19 mouse cellular contexts compared by ENCODE assay signal in the genomic region with DNA sequence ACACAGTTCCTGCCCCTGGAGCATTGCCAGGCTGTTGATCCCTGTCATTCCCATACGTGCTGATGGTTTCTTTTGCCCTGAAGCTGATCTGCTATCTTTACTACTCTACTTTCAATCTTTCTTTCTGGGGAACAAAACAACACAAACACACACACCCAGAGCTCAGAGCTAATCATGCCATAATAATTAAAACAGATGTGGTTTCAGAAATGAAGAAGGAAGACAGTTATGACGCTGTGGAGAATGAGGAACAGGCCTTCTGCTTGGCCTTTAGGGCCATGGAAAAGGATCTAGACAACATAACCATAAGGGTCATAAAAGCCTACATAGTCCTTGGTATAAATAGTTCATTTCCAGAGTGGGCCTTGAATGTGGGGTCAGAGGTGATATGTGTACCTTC. TPM values are rescaled to one million over a fixed set of nuclear protein-coding genes. Genes with fewer than 3 reads are reported as not detected.
DNase-seq lines count a peak whose midpoint lies in the region; ATAC-seq and TF ChIP-seq lines count a peak whose summit lies in the region.
"Had no signal": no experiment of that assay in that cellular context is flagged by ENCODE, and none has a peak within 500 bp of the region (broad histone marks: within the 10 kb centered on the region; RNA-seq: fewer than 3 reads in every experiment).

No protein-coding gene starts in this region.

- H3K9ac ChIP-seq in liver, adult 2 months (ENCODE audit: low read depth, low read length): no peak overlapping the region
- H3K9ac ChIP-seq in liver, embryonic 11.5 days (ENCODE audit: low read depth, low read length): no peak overlapping the region
- H3K9ac ChIP-seq: forebrain, embryonic 13.5 days; forebrain, postnatal 0 days; heart, embryonic 12.5 days; hindbrain, embryonic 12.5 days had no signal

- no peak for ATAC-seq in liver, embryonic 11.5 days (replicated peaks; ENCODE audit: low FRiP score)
- ATAC-seq in common myeloid progenitor, adult 5-6 weeks (replicated peaks; ENCODE audit: low read depth, poor library complexity, severe bottlenecking): peak; percentile 64
- ATAC-seq in megakaryocyte, adult 5-6 weeks (ENCODE audit: poor library complexity, severe bottlenecking): peak; percentile 67
- ATAC-seq: CD4-positive, CD25-positive, alpha-beta regulatory T cell, adult 4 months; forebrain, embryonic 13.5 days; forebrain, postnatal 0 days; hindbrain, embryonic 16.5 days had no signal

- TF ChIP-seq POLR2A in liver, adult 2 months (IDR thresholded peaks at IDR 0.05; ENCODE audit: extremely low read depth, insufficient read depth, low read length): no peak

- no peaks in the 10 kb centered on the region for H3K36me3 ChIP-seq in liver, adult 2 months (ENCODE audit: control insufficient read depth, insufficient read depth, low read length)
- H3K36me3 ChIP-seq in liver, embryonic 11.5 days (ENCODE audit: control insufficient read depth, insufficient read depth, low read length): no peaks in the 10 kb centered on the region
- H3K36me3 ChIP-seq: embryonic facial prominence, embryonic 10.5 days; G1E; heart, embryonic 12.5 days; hindbrain, embryonic 12.5 days had no signal

- no peaks in the 10 kb centered on the region for H3K9me3 ChIP-seq in liver, embryonic 11.5 days (ENCODE audit: control insufficient read depth, low read length)
- H3K9me3 ChIP-seq: embryonic facial prominence, embryonic 10.5 days; forebrain, embryonic 13.5 days; G1E; heart, embryonic 12.5 days; hindbrain, embryonic 12.5 days had no signal

- H3K79me2 ChIP-seq in liver, adult 2 months (ENCODE audit: control insufficient read depth, insufficient read depth, low read length): no peaks in the 10 kb centered on the region

- no peak overlapping the region for H3K4me3 ChIP-seq in liver, adult 2 months (ENCODE audit: insufficient read depth, low read depth, low read length)
- H3K4me3 ChIP-seq in liver, embryonic 11.5 days (ENCODE audit: low read depth, low read length): no peak overlapping the region
- H3K4me3 ChIP-seq: embryonic facial prominence, embryonic 10.5 days; forebrain, embryonic 13.5 days; heart, embryonic 12.5 days; hindbrain, embryonic 12.5 days had no signal

- no peaks in the 10 kb centered on the region for H3K4me1 ChIP-seq in liver, adult 2 months (ENCODE audit: control insufficient read depth, insufficient read depth, low read length)
- H3K4me1 ChIP-seq in liver, embryonic 11.5 days (replicated peaks; ENCODE audit: control insufficient read depth, insufficient read depth, low read length): no peaks in the 10 kb centered on the region
- H3K4me1 ChIP-seq: embryonic facial prominence, embryonic 10.5 days; forebrain, embryonic 13.5 days; heart, embryonic 12.5 days; hindbrain, embryonic 12.5 days had no signal

- no peaks in the 10 kb centered on the region for H3K27me3 ChIP-seq in liver, adult 2 months (ENCODE audit: control insufficient read depth, insufficient read depth, low read length)
- H3K27me3 ChIP-seq in liver, embryonic 11.5 days (replicated peaks; ENCODE audit: control insufficient read depth, insufficient read depth, low read length): no peaks in the 10 kb centered on the region
- H3K27me3 ChIP-seq: forebrain, embryonic 13.5 days; heart, embryonic 12.5 days; hindbrain, embryonic 12.5 days had no signal

- H3K27ac ChIP-seq in liver, adult 2 months (replicated peaks; ENCODE audit: insufficient read depth, low read depth, low read length): no peak overlapping the region
- H3K27ac ChIP-seq in liver, embryonic 11.5 days (ENCODE audit: low read depth, low read length): no peak overlapping the region
- H3K27ac ChIP-seq: embryonic facial prominence, embryonic 10.5 days; forebrain, embryonic 13.5 days; hindbrain, embryonic 12.5 days had no signal

- no peak for TF ChIP-seq CTCF in liver, adult 2 months (IDR thresholded peaks at IDR 0.05; ENCODE audit: low read depth, low read length)

- WGBS in liver, adult 2 months: 78% methylated on average over 2 of the region's 2 CpGs
- WGBS in liver, embryonic 11.5 days: 74% methylated on average over 2 of the region's 2 CpGs

- peak; percentile 11 to 26 for DNase-seq in cerebellum, postnatal 10 days
- no peak for DNase-seq in cerebellum, postnatal 36 days
- peak; percentile 13 for DNase-seq in liver, adult 2 months (ENCODE audit: extremely low read depth, low read depth, low spot score)
- DNase-seq in liver, embryonic 11.5 days (ENCODE audit: low spot score): no peak
- no peak for DNase-seq in gastrocnemius, postnatal 10 days
- DNase-seq in retina, postnatal 1 day: no peak
- DNase-seq: adrenal gland, adult 8-10 months; B cell, adult 2 months; forebrain, postnatal 0 days; heart, postnatal 36 days had no signal

- H3K4me2 ChIP-seq in liver, embryonic 11.5 days: no peak overlapping the region
- H3K4me2 ChIP-seq: forebrain, embryonic 13.5 days; heart, embryonic 12.5 days; hindbrain, embryonic 12.5 days had no signal

RNA-seq across cellular contexts. Expression of a gene that starts 9.8 kb away (rescaled TPM):
- total RNA-seq in liver, adult 2 months (2014; rRNA removed): 5.3 and 7.3 TPM in 2 replicates
- polyA plus RNA-seq in liver, adult 2 months (2012; rRNA removed): 0.55 and 0.62 TPM in 2 replicates
- polyA plus RNA-seq in liver, embryonic 11.5 days (2014; fragmentation: Nextera tagmentation; extraction: Ambion mirVana): 6.7 and 7.9 TPM in 2 replicates
- total RNA-seq in common myeloid progenitor, adult 5-6 weeks (2017): 35.5 and 41.4 TPM in 2 replicates
- 37.6 and 39.6 TPM in 2 replicates for total RNA-seq in megakaryocyte, adult 5-6 weeks (2015)
- 67.6 and 74.7 TPM in 2 replicates for total RNA-seq in megakaryocyte, adult 5-6 weeks (2017)
- 1 to 10 TPM; 2.9 to 3.6 TPM for total RNA-seq in gastrocnemius, postnatal 10 days (2021)

RNA-seq across cellular contexts. Expression of a gene that starts 27.5 kb away (rescaled TPM):
- total RNA-seq in liver, adult 2 months (2014; rRNA removed): 7.5 and 8.2 TPM in 2 replicates
- polyA plus RNA-seq in liver, adult 2 months (2012; rRNA removed): 1.1 and 2.4 TPM in 2 replicates
- polyA plus RNA-seq in liver, embryonic 11.5 days (2014; fragmentation: Nextera tagmentation; extraction: Ambion mirVana): 1.2 and 1.4 TPM in 2 replicates
- total RNA-seq in common myeloid progenitor, adult 5-6 weeks (2017): 0.49 TPM in 1 of 2 replicates, not detected in the other
- total RNA-seq in megakaryocyte, adult 5-6 weeks (2015): 31.8 and 37.3 TPM in 2 replicates
- 18.7 and 20.1 TPM in 2 replicates for total RNA-seq in megakaryocyte, adult 5-6 weeks (2017)
- total RNA-seq in gastrocnemius, postnatal 10 days (2021): under 1 TPM; 0.14 to 0.29 TPM
- polyA plus RNA-seq: heart, embryonic 12.5 days; hindbrain, embryonic 12.5 days had no signal

Comparison
In these comparisons a context has a peak if more than half of its experiments do, and no peak if none do; other contexts are left out.
1. DNase-seq: peak in cerebellum, postnatal 10 days (2 of 2) and liver, adult 2 months (single experiment); none in cerebellum, postnatal 36 days (0 of 2), liver, embryonic 11.5 days (single experiment), gastrocnemius, postnatal 10 days (single experiment) and retina, postnatal 1 day (single experiment).